Mouse (Mus musculus): ENCODE measurements around the gene Pomp. TPM values are rescaled to one million over a fixed set of nuclear protein-coding genes. Genes with fewer than 3 reads are reported as not detected.

Gene Pomp
- polyA plus RNA-seq, 1 experiment, result 220 TPM

DNA sequence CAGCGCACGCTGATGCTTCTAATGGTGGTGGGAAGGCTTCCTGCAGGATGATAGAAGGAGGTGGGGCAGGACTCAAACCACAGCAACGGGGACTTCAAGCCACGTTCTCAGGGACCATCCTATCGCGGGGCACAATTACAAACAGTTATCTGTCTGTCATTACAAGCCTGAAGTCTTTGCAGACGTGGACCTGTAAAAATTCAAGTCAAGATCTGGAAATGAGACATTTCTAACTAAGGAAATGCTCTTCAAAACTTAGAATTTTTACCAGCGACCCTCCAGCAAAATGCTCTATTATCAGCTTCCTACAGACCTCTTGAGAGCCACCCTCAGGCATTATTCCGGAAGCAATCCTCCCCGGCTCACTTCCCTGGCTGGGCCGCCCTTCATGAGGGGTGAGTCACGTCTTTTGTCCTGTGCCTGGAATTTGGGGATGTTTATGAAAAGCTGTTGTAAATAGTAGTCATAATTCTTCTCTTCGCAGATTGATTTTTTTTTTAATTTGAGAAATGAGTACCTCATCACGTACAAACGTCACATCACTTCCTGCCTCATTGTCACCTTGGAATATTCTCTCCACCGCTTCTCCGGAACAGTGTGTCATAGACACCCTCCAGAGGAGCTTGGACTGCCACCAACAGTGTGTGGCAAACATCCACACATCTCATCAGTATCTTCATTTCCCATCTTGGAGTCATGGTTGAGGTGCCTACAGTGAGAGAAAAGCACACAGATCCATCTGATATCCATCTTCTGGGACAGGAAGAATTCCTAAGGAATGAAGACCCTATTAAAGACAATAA, 58.0 kb downstream of the Pomp start:
- H3K4me3 ChIP-seq, result no peak overlapping the region
- TF ChIP-seq SRF (IDR thresholded peaks at IDR 0.05; ENCODE audit: control insufficient read depth, insufficient read length, low read depth) (no peak), MYOG (IDR thresholded peaks at IDR 0.05; ENCODE audit: control insufficient read depth in 1 of 3, insufficient read depth in 1 of 3, insufficient read length in 2 of 3, low read depth in 2 of 3) (no peak), MYOD1 (IDR thresholded peaks at IDR 0.05; ENCODE audit: control insufficient read depth in 1 of 3, insufficient read length in 2 of 3, low read depth in 2 of 3) (no peak), TCF3 (IDR thresholded peaks at IDR 0.05; ENCODE audit: insufficient read length, low read depth) (no peak), E2F4 (IDR thresholded peaks at IDR 0.05; ENCODE audit: insufficient read depth) (no peak)
- H3K4me2 ChIP-seq (ENCODE audit: low read depth), result no peak overlapping the region
- no peaks in the 10 kb centered on the region for H3K36me3 ChIP-seq (ENCODE audit: control insufficient read depth, insufficient read depth)
- H3ac ChIP-seq (ENCODE audit: control insufficient read depth, insufficient read length), result no peak overlapping the region
- no peaks in the 10 kb centered on the region for H3K27me3 ChIP-seq (ENCODE audit: control insufficient read depth, insufficient read depth, insufficient read length)
- H3K79me2 ChIP-seq (ENCODE audit: control insufficient read depth, insufficient read depth), result no peaks in the 10 kb centered on the region

DNA sequence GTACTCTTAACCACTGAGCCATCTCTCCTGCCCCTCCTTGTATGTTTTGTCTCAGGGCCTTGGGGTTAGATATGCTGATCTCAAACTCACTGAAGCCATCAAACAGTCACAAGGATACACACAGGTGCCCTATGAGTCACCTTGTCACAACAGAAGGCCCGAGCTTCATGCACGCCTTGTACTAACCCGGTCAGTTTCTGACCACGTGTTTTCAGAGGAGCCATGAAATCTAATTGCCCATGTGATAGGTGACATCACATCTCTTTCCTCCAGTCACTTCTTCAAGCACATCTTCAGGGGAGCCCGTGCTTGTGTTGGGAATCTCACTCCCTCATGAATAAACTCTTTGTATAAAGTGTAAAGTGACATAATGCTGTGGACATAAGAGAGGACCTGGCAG, 64.4 kb downstream of the Pomp start:
- TF ChIP-seq REST (IDR thresholded peaks at IDR 0.05; ENCODE audit: insufficient read depth, insufficient read length) (no peak), POLR2AphosphoS2 (IDR thresholded peaks at IDR 0.05; ENCODE audit: insufficient read length, low read depth) (no peak), SRF (IDR thresholded peaks at IDR 0.05; ENCODE audit: control insufficient read depth, insufficient read length, low read depth) (no peak), MYOG (IDR thresholded peaks at IDR 0.05; ENCODE audit: control insufficient read depth in 1 of 3, insufficient read depth in 1 of 3, insufficient read length in 2 of 3, low read depth in 2 of 3) (no peak), MAX (IDR thresholded peaks at IDR 0.05; ENCODE audit: low read depth) (no peak), MYOD1 (IDR thresholded peaks at IDR 0.05; ENCODE audit: control insufficient read depth in 1 of 3, insufficient read length in 2 of 3, low read depth in 2 of 3) (no peak), USF1 (IDR thresholded peaks at IDR 0.05; ENCODE audit: low read depth) (no peak), CEBPB (IDR thresholded peaks at IDR 0.05; ENCODE audit: insufficient read depth, poor library complexity, severe bottlenecking) (no peak), TCF12 (IDR thresholded peaks at IDR 0.05; ENCODE audit: insufficient read depth, poor library complexity, severe bottlenecking) (no peak), POLR2A (IDR thresholded peaks at IDR 0.05; ENCODE audit: insufficient read length, low read depth) (no peak)
- Histone ChIP-seq H3K79me2 (ENCODE audit: control insufficient read depth, insufficient read depth) (no peaks in the 10 kb centered on the region), H3ac (ENCODE audit: control insufficient read depth, insufficient read length) (no peak overlapping the region), H3K36me3 (ENCODE audit: control insufficient read depth, insufficient read depth) (no peaks in the 10 kb centered on the region), H3K27me3 (ENCODE audit: control insufficient read depth, insufficient read depth, insufficient read length) (no peaks in the 10 kb centered on the region), H3K4me2 (ENCODE audit: low read depth) (no peak overlapping the region), H3K4me3 (no peak overlapping the region)

Other genes starting within 250 kb of the Pomp start
- 1.1 TPM for gene Flt1, start 134.4 kb upstream of the Pomp start, polyA plus RNA-seq (2012; fragmentation: generic; extraction: Trizol)
- 2.4 TPM for gene Slc46a3, start 34.4 kb downstream of the Pomp start, polyA plus RNA-seq (2012; fragmentation: generic; extraction: Trizol)
- 0.05 TPM for gene Mtus2, start 96.9 kb downstream of the Pomp start, polyA plus RNA-seq (2012; fragmentation: generic; extraction: Trizol)